8 mouse cellular contexts compared by ENCODE assay signal in genomic region chr8:95713100-95714010, GRCm38 (mm10). TPM values are rescaled to one million over a fixed set of nuclear protein-coding genes. Genes with fewer than 3 reads are reported as not detected.
DNase-seq lines count a peak whose midpoint lies in the region; ATAC-seq lines count a peak whose summit lies in the region.

No protein-coding gene starts in this region.

- no peak overlapping the region for H3K4me3 ChIP-seq in kidney, embryonic 15.5 days (replicated peaks)

- ATAC-seq in activated CD4-positive, CD25-positive, alpha-beta regulatory T cell, adult 4 months, result peak; percentile 60
- ATAC-seq in common myeloid progenitor, adult 5-6 weeks (replicated peaks; ENCODE audit: low read depth, poor library complexity, severe bottlenecking), result peak; percentile 59
- ATAC-seq in kidney, embryonic 15.5 days (replicated peaks; ENCODE audit: low FRiP score), result peak; percentile 38; the same call in 1 of the 2 replicates
- peak; percentile 57 for ATAC-seq in neutrophil, adult 5-6 weeks (ENCODE audit: extremely low read depth, insufficient number of reproducible peaks, low FRiP score, poor library complexity, severe bottlenecking)

- H3K9me3 ChIP-seq in kidney, embryonic 15.5 days (replicated peaks), result no peaks in the 10 kb centered on the region

- H3K9ac ChIP-seq in kidney, embryonic 15.5 days, result no peak overlapping the region

- H3K4me1 ChIP-seq in kidney, embryonic 15.5 days, result peaks cover 24% of the 10 kb centered on the region

- DNase-seq in CD8-positive naive resting alpha-beta T cell, adult 2 months (ENCODE audit: low read depth in 2 of 2, low spot score in 2 of 2), result peak; percentile 71 to 80
- peak; percentile 61 for DNase-seq in heart, adult 8-10 months (ENCODE audit: low spot score)
- DNase-seq in lung, adult 18-20 months, result peak; percentile 67 to 72
- peak; percentile 64 for DNase-seq in yolk sac, embryonic 10.5 days (ENCODE audit: low spot score)

- WGBS in kidney, embryonic 15.5 days, result 75% methylated on average over 19 of the region's 19 CpGs

- peaks cover 14% of the 10 kb centered on the region for H3K36me3 ChIP-seq in kidney, embryonic 15.5 days

- no peaks in the 10 kb centered on the region for H3K27me3 ChIP-seq in kidney, embryonic 15.5 days

- no peak overlapping the region for H3K27ac ChIP-seq in kidney, embryonic 15.5 days

- no peak overlapping the region for H3K4me2 ChIP-seq in kidney, embryonic 15.5 days

RNA-seq across cellular contexts. Expression of gene Setd6, which starts 2.3 kb away (rescaled TPM):
- polyA plus RNA-seq in activated CD4-positive, CD25-positive, alpha-beta regulatory T cell, adult 4 months (2017; shearing (Covaris generic)), result 10 to 100 TPM in 1 of 2 experiments, 1 to 10 TPM in 1; 6.2 to 11.7 TPM
- 52.2 and 110 TPM in 2 replicates for total RNA-seq in common myeloid progenitor, adult 5-6 weeks (2017)
- total RNA-seq in heart, adult 8-10 months (2022), result 10 to 100 TPM; 12.6 to 15.3 (median 14.0) TPM
- 19.7 and 19.9 TPM in 2 replicates for polyA plus RNA-seq in kidney, embryonic 15.5 days (2015; fragmentation: Nextera tagmentation; extraction: Ambion mirVana)
- 30.5 and 40.3 TPM in 2 replicates for total RNA-seq in neutrophil, adult 5-6 weeks (2017)

RNA-seq across cellular contexts. Expression of gene Ndrg4, which starts 36.6 kb away (rescaled TPM):
- polyA plus RNA-seq in activated CD4-positive, CD25-positive, alpha-beta regulatory T cell, adult 4 months (2017; shearing (Covaris generic)), result under 1 TPM in 1 of 2 experiments, not detected in 1; 0.97 TPM
- 0.09 TPM in 1 of 2 replicates, not detected in the other for total RNA-seq in common myeloid progenitor, adult 5-6 weeks (2017)
- total RNA-seq in heart, adult 8-10 months (2022), result 100 to 1,000 TPM; 116 to 156 (median 143) TPM
- 16.0 and 18.8 TPM in 2 replicates for polyA plus RNA-seq in kidney, embryonic 15.5 days (2015; fragmentation: Nextera tagmentation; extraction: Ambion mirVana)
- not detected in 2 replicates for total RNA-seq in neutrophil, adult 5-6 weeks (2017)

Comparison
In these comparisons a context has a peak if more than half of its experiments do, and no peak if none do; other contexts are left out.
1. RNA of gene Ndrg4, which starts 36.6 kb away (total RNA-seq): 116 to 156 TPM in heart, adult 8-10 months; 0.09 TPM in common myeloid progenitor, adult 5-6 weeks and not detected in neutrophil, adult 5-6 weeks; every median in the first group is over 100 times any median in the second.
2. Peak in every context shown above with its lines, with median percentiles within 50 percentile points of each other: DNase-seq and ATAC-seq.